Mouse (Mus musculus): ENCODE results near the gene Sept14. TPM values are rescaled to one million over a fixed set of nuclear protein-coding genes. Genes with fewer than 3 reads are reported as not detected.

The Sept14 gene
- not detected in 2 replicates for polyA plus RNA-seq (2012; rRNA removed; ENCODE audit: low replicate concordance)

DNA sequence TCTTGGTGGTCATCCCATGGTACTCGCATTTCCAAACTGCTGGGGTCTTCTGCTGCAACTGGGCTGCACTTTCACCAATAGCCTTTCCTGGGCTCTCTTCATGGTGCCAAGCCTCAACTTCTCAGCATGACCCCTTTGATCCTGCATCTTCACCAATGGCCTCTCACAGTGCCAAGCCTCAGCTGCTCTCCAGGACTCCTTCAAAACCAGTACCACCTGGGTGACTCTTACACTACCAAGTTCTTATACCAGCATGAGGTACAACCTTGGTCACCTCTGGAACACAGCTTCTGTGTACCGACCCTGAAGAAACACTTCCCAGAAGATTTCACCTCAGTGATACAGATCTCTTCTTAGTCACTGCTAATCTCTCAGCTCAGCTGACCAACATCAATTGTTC lies at the start of gene Sept14:
TSS of gene Sept14 (minus strand) at position 101 of the 400 bp plus-strand sequence.

DNA sequence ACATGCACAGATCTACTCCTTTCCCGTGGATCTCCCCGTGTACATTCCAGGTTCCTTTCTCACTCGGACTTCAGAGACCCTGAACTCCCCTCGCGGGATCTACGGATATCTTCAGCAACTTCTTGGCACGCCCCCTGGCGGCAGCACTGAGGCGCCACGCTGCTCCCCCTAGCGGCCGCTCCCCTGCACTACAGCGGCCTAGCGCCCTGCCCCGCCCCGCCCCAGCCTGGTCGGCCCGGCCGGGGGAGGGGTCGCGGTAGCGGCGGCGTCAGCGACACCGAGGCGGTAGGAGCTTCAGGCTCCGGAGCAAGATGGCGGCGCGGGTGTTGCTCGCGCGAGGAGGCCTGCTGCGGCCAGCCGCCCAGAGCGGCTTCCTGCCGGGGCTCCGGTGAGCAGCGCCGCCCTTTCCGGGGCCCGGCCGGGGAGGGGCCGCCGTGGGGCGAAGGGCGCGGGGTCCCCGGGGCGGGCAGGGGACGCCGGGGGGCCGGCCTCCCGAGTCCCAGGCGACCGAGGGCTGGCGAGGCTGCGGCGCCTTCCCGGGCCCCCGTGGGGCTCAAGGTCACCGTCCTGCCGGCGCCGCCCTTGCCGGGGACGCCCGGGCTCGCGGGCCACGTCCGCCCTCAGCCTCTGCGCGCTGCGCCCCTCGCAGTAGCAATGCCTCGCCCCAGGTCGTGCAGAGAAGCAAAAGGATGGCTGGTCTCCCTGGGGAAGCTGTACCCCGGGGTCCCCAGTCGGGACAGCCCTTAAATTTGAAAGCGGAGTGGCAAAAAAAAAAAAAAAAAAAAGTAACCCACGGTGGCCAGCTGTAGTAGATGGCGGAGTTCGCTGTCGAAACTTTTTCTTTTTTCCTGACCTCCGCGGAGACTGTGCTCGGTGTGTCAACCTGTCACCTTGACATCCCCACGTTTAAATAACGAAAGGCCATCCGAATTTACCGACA lies 16.8 kb upstream of the Sept14 start, which contains the start of gene Nipsnap2:
TSS of gene Nipsnap2 (plus strand) at position 230 of the 940 bp plus-strand sequence.

GRCm38 (mm10) chr5:129715326-129715861 lies 7.1 kb upstream of the Sept14 start, which contains the start of gene Mrps17:
Gene Mrps17, plus strand, starts transcription at chr5:129715497.

DNA sequence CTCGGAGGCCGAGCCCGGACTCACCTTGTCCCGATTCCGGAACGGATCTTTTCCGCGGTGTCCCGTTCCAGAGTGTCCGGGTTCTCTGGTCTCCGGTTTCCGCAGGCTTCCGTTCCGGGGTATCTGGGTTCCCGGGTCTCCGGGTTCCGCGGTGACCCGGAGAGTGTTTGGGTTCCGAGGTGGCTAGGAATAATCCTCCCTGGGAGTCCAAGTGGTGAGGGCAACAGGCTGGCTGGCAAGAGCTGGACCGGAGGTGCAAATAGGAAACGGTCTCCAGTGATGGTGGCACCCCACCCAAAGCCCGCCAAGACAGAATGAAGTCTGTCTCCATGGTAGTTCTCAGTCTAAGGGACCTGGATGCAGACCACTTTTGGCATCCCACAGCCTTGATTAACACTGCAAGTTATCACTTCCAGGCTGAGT lies 38.3 kb downstream of the Sept14 start, which contains the start of gene Zfp11:
TSS of gene Zfp11 (minus strand) at position 64 of the 423 bp plus-strand sequence.

Other genes starting within 250 kb of the Sept14 start
- 59.5 and 76.5 TPM in 2 replicates for gene Sfswap, start 207.3 kb downstream of the Sept14 start, polyA plus RNA-seq (2012; rRNA removed; ENCODE audit: low replicate concordance)
- 3.0 and 6.7 TPM in 2 replicates for gene Mmp17, start 124.3 kb downstream of the Sept14 start, polyA plus RNA-seq (2012; rRNA removed; ENCODE audit: low replicate concordance)
- gene Zfp11, start 38.4 kb downstream of the Sept14 start, polyA plus RNA-seq (2012; rRNA removed; ENCODE audit: low replicate concordance), result 0.21 and 0.41 TPM in 2 replicates
- gene Mrps17, start 7.0 kb upstream of the Sept14 start, polyA plus RNA-seq (2012; rRNA removed; ENCODE audit: low replicate concordance), result 19.4 and 49.4 TPM in 2 replicates
- 8.9 and 16.3 TPM in 2 replicates for gene Nipsnap2, start 16.6 kb upstream of the Sept14 start, polyA plus RNA-seq (2012; rRNA removed; ENCODE audit: low replicate concordance)
- 10.3 and 17.4 TPM in 2 replicates for gene Psph, start 78.9 kb upstream of the Sept14 start, polyA plus RNA-seq (2012; rRNA removed; ENCODE audit: low replicate concordance)
- 4.2 and 4.8 TPM in 2 replicates for gene Sumf2, start 138.5 kb upstream of the Sept14 start, polyA plus RNA-seq (2012; rRNA removed; ENCODE audit: low replicate concordance)
- 2,820 and 3,839 TPM in 2 replicates for gene Chchd2, start 179.0 kb upstream of the Sept14 start, polyA plus RNA-seq (2012; rRNA removed; ENCODE audit: low replicate concordance)
- 0.21 and 0.55 TPM in 2 replicates for gene Zbed5, start 187.2 kb upstream of the Sept14 start, polyA plus RNA-seq (2012; rRNA removed; ENCODE audit: low replicate concordance)
- gene Phkg1, start 190.0 kb upstream of the Sept14 start, polyA plus RNA-seq (2012; rRNA removed; ENCODE audit: low replicate concordance), result 0.06 and 0.39 TPM in 2 replicates
- 3.3 and 4.1 TPM in 2 replicates for gene Nupr1l, start 200.0 kb upstream of the Sept14 start, polyA plus RNA-seq (2012; rRNA removed; ENCODE audit: low replicate concordance)
- 6.6 and 11.2 TPM in 2 replicates for gene Vkorc1l1, start 233.5 kb upstream of the Sept14 start, polyA plus RNA-seq (2012; rRNA removed; ENCODE audit: low replicate concordance)

All from duodenum, adult 2 months (tissue).